Mouse (Mus musculus) cerebellum, adult 2 months (tissue): ENCODE results near the gene Ttpal.

Experiments
- CTCF ChIP-seq: fragments of 200-500 bp; IDR thresholded peaks from 2 replicates; pipeline ENCODE4 v1.5.1; 2011; ENCODE audit warnings: low read depth, mild to moderate bottlenecking, control low read depth, low read length, moderate library complexity, borderline replicate concordance; ENCODE audit not compliant: insufficient read depth
- POLR2A ChIP-seq: fragments of 200-500 bp; IDR thresholded peaks from 2 replicates; pipeline ENCODE4 v1.6.1; 2011; ENCODE audit warnings: low read length, control low read depth, borderline replicate concordance; ENCODE audit not compliant: insufficient read depth

GRCm38 (mm10) chr2:163590211-163590610 is 11.9 kb upstream of the Ttpal start:
- TF ChIP-seq CTCF (no peak), POLR2A (no peak)
